Mouse (Mus musculus): ENCODE results near the gene Gabrg3.
"Not testable (repeated sequence)": the region's sequence is repeated elsewhere in the genome, so short reads cannot be mapped to it uniquely, and the experiment has no call there.

Gene Gabrg3

DNA sequence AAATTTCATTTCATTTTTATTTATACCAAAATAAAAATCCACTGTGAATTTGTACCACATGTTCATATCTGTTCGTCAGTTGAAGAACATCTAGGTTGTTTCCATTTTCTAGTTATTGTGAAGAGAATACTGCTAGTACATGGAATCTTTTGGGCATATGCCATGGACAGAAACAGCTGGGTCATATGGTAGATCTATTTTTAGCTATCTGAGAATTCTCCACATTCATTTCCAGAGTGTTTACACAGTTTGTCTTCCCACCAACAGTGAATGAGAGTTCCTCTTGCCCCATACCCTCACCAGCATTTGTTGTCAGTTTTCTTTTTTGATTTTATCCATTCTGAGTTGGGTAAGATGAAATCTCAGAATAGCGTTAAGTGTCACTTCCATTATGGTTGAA, 75.0 kb downstream of the Gabrg3 start:
- no peak for DNase-seq (ENCODE audit: low spot score)

DNA sequence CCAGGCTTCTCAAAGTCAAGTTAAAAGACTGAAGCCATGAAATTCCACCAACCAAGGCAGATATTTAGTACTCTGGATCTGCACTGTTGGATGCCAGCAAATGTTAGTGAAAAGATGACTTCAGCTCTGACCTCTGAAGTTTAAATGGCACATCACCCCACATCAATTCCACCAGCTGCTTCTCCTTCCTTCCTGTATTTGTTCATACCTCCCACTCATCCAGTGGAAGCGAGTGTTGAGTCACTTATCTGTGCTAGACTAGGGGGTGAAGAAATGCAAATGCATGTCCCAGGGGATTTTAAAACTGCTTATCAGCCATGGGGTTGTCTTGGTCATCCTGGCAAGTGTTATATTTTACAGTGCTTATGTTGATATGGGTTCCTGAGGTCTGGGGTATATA, 79.7 kb downstream of the Gabrg3 start:
- DNase-seq (ENCODE audit: low spot score), result no peak

DNA sequence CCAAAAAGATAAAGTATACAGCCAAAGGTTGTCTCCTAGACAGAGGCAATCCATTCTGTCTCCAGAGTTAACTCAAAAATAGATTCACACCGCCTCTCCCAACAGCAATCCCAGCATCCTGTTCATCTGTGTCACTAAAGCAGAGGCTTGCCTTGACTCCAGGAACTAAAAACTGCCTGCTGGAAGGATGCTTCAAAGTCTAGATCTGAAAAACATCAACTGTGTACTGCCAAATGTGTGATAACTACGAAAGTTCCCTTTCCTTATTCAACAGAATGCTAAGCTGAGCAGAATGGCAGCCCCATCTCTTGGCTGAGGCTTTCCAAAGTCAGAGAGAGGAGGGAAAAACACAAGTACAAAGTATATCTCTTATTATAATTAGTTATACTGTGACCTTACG, 90.3 kb downstream of the Gabrg3 start:
- DNase-seq (ENCODE audit: low spot score), result no peak

DNA sequence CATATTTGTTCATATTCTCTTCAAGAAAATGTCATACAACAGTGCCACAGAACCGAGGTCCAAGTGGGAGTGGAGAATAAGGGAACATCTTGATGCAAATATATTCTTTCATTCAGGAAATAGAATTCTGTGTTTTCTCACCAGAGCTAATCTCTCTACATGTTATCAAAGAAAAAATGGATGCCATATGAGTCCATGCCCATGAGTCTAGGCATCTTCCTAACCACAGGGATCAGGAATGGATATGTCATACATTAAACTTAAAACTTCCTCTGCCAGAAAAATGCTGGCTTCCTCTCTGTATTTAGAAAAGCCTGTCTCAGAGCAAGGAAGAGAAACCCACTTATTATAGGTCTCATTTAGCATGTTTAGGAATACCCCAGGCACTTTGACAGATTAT, 92.9 kb downstream of the Gabrg3 start:
- no peak for DNase-seq (ENCODE audit: low spot score)

DNA sequence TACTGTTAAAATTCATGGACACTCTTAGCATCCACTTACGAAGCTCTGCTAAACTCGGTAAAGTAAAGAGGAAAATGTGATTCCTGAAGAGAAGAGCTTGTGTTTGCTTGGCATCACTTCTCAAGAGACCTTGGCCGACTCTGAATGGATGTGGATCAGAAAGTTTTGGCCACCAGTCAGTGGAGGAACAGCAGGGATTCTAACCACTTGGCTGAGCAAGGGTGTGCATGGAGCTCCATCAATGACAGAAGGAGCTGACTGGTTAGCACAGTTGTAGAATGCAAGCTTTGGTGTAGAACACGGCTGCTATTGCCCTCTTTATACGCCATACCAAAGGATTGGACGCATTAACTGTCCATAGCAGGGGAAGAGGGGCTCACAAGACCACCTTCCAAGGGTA, 93.4 kb downstream of the Gabrg3 start:
- no peak for DNase-seq (ENCODE audit: low spot score)

DNA sequence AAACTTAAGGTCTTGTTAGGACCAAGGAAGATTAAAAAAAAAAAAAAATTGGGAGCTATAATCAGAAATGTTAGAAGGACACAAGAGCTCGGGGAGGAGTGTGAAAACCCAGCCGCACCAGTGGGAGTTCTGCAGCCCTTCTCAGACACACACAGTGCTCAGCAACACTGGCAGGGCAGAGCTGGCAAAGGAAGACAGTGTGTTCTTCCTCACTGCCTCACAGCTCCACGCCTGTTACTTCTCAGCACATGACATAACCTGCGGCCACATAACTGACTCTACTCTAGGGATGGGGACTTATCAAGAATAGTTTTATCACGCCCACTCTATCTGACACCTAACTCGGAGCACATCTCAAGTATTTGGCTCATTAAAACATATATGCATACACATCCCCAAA, 103.8 kb downstream of the Gabrg3 start:
- no peak for DNase-seq (ENCODE audit: low spot score)

DNA sequence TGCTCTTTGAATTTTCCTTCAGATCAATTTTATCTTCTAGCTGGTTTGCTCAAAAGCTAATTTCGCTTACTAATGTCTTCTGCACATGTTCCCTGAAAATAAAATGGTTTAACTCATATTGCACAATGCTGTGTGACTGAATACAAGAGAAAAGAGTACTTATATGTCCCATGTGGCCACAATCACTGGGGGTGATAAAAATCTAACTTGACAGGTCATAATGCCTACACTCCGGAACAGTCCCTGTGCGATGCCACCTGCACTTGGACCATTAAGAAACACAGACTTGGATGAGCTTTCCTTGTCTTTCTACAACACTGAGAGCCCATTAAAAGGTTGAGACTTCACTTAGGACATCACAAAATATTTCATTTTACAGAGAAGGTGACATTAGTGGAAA, 108.1 kb downstream of the Gabrg3 start:
- no peak for DNase-seq (ENCODE audit: low spot score)

DNA sequence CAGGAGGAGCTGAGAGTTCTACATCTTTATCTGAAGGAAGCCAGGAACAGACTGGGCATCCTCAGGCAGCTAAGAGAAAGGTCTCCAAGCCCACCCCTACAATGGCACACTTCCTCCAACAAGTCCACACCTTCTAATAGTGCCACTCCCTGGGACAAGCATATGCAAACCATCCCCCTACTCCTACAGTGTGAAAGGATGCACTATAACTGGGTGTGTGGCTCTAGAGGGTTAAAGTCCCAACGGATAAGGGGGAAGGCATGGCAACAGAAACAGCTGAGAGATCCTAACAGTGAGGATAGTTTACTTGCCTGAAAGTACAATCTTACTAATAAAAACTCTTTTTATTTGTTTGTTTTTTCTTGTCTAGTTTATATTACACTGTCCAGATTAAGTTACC, 126.8 kb downstream of the Gabrg3 start:
- DNase-seq (ENCODE audit: low spot score), result no peak

DNA sequence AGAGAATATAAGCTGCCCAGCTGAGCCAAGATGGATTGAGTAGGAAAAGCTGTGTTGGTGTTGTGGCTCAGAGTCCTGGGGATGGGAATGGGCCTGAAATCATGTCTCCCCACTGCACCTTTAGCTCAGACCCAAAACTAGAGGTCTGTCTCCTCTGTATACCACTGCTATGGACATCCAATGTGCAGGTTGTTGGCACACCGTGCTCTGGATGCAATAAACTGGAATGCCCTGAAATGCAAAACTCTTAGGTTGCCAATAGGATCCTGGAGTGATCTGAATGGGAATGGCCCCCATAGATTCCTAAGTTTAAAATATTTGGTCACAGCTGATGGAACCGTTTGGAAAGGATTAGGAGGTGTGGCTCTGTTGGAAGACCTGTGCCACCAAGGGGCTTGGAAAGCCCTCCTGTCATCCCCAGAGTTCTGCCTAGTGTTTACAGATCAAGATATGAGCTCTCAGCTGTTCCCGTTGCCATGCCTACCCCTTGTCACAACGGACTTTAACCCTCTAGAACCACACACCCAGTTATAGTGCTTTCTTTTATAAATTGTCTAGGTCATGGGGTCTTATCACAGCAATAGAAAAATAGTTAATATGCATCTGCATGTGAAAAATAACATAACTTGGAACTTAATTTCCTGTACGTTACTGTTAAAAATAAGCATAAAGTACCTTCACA, 128.0 kb downstream of the Gabrg3 start:
- DNase-seq (ENCODE audit: low spot score), result no peak

DNA sequence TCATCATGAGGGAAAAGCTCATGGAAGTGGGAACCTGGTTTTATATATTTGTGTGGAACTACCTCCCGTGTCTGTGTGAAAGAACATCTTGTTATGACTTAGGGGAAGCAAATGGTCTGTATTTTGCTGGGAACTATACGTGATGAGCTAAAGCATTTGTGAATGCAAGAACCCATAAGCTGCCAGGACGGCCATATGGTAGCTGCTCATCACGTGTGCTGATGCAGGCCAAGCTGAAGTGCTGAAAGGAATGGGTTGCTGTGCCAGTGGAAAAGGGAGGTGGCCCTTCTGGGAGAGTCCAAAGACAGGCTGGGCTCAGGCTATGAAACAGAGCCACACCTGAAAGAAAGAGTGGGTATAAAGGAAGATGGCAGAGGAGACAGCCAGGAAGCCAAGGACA, 143.0 kb downstream of the Gabrg3 start:
- no peak for DNase-seq (ENCODE audit: low spot score)

DNA sequence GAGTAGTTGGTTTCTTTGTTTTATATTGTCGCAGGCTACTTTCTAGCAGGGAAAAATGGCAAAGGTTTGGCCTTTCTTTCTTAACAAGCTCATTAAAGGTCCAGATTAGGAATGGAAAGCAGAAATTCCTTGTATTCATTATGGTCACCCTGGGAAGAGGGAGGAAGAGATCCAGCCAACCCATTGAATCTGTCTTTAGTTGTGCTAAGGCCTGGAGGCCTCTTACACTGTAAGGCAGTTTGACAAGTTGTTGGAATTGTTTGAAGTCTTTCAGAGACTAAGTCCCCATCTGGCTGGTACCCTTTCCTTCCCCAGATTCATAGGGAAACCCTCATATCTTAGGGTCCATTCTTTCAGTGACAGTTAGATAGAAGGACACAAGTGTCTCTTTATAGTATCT, 172.9 kb downstream of the Gabrg3 start:
- no peak for DNase-seq (ENCODE audit: low spot score)

DNA sequence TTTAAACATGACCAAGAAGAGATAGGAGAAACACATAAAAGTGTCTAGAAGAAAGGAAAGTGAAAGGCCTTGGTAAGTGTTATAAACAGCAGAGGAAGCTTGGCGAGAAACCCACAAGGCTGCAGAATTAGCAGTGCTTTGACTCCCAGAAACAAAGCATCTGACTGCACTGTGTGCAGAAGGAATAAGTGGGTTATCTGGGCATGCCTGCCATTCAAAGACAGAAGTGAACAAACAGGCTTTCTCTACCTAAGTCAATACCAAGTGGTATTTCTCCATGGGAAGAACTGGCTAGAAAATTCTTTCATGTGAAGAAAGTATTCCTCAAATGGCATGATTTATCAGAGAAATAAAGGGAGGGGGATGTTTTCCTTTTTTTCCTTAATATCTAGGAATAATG, 201.0 kb downstream of the Gabrg3 start:
- no peak for DNase-seq (ENCODE audit: low spot score)

DNA sequence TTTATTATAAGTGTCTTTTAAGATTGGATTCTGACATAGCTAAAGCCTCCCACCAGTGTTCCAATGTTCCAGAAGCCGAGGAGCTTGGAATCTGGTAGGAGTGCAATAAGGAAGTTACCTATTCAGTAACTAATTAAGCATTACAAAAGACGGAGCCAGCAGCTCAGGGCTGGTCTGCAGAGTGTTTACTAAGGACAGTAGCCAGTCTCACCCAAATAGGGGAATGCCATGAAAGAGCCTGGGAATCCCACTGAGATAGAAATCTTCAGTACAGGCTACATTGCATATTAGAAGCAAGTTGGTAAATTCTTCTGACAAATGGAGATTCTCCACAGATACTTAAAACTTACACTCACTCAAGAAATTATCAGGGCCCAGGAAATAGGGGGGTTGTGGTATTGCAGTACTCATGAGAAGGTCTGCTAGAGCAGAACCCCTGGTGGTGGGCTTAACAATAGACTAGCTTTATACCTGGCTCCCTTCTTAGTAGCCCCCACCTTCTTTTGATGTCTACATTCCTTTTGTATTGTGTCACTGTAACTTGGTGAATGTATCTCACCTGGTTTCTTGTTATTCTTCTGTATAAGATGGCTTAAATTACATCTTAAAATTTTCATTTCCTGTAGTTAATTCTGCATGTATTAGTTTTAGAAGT, 211.0 kb downstream of the Gabrg3 start:
- DNase-seq (ENCODE audit: low spot score), result not testable (repeated sequence)

DNA sequence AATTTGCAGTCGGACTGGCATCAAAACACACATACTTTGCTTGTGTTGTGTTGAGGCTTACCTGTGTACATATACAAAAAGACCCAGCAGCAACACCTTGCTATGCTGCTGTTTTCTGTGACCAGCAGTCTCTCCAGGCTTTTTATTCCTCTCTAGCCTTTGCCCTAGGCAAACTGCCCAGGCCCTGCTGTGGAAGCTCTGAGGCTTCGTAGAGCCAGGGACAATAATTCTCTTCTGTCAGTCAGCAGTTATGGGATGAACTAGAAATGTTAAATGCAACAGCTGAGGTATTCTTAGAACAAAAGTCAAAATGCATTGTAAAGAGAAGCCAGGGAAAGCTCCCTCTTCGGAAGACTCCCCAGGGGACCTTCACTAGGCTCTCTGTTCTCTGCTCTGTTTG, 220.1 kb downstream of the Gabrg3 start:
- DNase-seq (ENCODE audit: low spot score), result peak; percentile 8

DNA sequence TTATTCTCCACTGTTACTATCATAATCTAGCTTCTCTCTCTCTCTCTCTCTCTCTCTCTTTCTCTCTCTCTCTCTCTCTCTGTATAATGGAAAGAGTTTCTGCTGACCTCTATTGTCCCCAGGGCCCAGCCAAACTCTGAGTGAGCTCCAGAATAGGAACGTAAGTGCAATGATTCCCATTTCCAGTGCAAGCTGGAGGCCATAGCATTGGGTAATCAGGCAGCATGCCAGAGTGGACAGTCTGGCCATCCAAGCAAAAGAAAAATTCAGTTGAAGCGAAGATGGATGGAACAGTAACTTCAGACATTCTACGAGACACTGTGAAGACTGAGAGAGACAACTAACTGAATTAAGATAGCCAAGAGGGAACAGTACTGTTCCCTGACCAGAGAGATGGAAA, 228.8 kb downstream of the Gabrg3 start:
- no peak for DNase-seq (ENCODE audit: low spot score)

DNA sequence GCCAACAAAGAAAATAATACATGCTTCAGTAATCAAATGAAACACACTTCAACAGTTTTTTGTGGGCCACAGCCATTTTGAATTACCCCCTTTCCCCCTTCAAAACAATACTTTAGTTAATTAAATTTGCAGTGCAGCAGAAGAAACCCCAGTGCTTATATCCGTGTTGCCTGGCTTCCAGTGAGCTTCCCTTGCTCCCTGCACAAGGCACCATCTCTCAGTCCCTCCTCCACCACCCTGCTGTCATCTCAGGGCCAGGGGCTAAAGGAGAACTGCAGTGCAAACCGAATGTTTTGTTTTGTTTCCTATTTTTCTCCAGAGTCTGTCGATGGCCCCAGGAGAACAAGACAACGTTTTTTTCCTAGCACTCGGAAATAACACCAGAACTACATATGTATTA, 233.2 kb downstream of the Gabrg3 start:
- no peak for DNase-seq (ENCODE audit: low spot score)

DNA sequence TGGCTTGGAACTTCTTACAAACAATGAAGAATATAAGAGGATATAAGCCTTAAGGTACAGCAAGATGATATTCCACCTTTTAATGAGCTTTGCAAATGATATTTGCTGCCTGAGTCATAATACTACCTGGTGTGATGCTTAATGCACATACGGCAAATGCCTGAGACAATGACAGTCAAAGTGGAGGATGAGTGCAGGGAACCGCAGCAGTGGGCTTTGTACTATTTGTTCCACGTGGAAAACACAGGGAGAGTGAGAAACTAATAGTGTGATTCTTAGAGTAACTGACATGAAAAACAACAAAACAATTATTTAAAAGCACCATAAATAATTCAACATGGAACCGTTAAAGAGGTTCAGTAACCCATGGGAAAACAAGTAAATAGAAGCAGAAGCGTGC, 236.2 kb downstream of the Gabrg3 start:
- DNase-seq (ENCODE audit: low spot score), result no peak

DNA sequence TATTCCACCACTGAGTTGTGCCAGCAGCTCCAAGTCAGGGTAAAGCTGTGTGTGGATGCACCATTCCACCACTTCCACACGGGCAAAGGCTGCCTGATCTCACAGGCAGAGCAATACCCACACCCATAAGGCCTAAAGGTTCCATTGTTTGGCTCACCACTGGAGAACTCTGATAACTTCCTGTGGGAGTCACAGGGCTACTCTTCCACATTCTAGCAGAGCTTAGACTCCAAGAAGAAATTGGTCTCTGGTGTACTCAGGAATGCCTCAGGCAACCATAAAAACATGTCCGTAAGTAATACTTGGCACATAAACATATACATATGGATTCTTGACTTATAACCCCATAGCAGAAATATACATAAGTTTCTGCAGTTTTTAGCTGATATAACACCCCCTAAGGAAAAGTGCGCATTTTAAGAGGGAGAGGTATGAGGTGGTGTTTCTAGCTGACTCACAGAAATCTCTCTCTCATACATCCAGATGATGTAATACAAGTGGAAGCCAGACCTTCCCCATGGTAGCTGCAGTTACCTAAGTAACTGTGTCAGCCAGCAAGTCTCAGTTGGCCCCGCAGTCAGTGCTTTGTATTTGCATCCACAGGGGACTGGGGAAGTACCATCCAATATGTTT, 248.8 kb downstream of the Gabrg3 start:
- no peak for DNase-seq (ENCODE audit: low spot score)

DNA sequence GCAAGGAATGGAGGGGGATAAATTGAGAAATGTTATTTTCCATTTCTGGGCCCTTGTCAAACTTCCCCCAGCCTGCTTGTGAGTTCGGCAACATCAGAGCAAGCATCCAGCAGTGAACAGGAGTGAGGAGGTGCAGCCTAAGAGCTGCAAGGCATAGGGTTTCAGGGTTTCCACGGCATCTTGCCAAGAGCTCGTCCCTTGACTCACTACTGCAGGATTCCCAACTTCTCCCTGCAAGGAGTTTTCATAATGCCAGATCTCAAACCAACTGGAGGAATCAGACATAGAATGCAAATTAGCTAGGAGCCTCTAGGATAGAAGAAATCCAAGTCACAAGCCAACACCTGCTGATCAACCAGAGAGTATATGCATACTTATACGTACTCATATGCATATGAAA, 254.0 kb downstream of the Gabrg3 start:
- no peak for DNase-seq (ENCODE audit: low spot score)

DNA sequence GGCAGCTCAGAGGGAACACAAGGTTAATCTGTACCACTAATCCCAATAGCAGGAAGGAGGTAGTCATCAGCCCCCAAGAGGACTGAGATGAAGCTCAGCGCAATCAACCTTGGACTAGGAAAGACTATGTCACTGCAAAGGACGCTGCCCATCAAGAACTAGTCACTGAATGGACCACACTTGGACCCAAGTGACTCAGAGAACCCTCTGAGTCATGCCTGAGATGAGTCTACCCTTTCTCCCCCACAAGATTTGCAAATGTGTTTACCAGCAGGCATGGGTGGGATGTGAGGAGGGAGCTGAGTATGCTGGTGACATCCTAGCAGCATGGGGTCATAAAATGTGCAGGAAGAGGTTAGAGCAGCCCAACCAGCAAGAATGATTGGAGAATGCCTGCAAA, 254.5 kb downstream of the Gabrg3 start:
- DNase-seq (ENCODE audit: low spot score), result no peak

DNA sequence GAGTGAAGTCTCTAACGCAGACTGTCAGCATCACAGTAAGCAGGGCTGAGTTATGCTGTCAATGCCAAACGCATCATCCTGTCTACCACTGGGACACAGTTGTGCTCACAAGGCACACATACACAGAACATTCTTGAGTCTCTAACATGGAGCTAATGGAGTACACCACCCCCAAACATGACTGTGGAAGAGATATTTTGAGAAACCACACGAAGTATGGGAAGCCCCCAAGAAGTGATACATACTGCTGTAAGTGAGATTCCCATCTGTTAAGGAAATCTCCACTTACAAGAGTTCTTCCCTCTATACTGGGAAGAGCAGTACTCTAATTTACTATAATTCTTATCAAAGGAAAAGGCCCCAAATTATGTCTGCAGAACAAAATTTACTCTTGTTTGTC, 286.9 kb downstream of the Gabrg3 start:
- no peak for DNase-seq (ENCODE audit: low spot score)

DNA sequence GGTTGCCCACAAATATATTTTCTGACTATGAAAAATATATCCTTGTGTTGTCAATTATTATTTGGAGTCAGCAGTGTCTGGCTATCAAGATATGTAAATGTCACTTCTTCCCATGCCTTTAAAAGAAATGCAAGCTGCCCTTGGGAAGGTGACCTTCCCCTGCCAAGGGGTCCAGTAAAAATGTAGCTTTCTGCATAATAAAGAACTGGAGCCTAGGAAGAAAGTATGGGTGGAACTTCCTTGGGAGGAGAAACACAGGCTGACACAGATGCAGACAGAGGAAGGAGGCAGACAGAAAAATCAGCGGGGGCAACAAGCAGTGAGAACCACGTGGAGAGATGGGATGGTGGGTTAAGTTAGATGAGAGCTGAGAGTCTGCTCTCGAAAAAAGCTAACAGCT, 304.9 kb downstream of the Gabrg3 start:
- DNase-seq (ENCODE audit: low spot score), result no peak

DNA sequence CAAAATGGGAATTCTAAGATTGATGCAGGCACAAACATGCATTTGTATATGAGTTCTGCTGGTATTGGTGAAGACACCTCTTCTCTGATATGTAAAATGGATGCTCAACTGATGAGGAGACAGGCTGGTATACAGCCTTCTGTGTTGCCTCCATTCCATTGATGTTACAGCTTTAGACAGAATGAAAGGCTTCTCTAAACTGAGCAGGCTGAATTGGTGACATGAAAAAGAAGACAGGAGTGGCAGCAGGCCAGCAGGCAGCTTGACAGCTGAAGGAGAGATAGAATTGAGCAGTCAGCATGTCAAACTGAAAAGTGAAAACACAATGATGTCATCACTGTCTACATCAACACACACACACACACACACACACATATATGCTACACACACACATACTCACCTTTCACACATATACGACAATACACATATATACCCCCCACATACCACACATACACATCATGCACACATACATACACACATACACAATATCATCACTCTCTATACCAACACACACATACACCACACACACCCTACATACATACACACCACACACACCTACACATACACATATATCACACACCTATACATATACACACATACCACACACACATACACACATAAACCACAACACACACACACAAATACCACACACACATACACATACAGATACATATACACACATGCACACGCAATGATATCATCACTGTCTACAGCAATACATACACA, 315.4 kb downstream of the Gabrg3 start:
- DNase-seq (ENCODE audit: low spot score), result no peak

Measured in urinary bladder, postnatal 14 days (tissue).